Mouse (Mus musculus) right cerebral cortex, postnatal 25 days (tissue): ENCODE data around the gene Tjp3.
A peak's percentile ranks its signal among the peaks of the same experiment; 100 is the strongest.

Experiments used
- DNase-seq: peaks from one replicate; pipeline ENCODE4 v3.0.0; 2022

Tjp3 gene

GRCm38 (mm10) chr10:81297246-81297645 lies 5.9 kb upstream of the Tjp3 start:
- DNase-seq: no peak

DNA sequence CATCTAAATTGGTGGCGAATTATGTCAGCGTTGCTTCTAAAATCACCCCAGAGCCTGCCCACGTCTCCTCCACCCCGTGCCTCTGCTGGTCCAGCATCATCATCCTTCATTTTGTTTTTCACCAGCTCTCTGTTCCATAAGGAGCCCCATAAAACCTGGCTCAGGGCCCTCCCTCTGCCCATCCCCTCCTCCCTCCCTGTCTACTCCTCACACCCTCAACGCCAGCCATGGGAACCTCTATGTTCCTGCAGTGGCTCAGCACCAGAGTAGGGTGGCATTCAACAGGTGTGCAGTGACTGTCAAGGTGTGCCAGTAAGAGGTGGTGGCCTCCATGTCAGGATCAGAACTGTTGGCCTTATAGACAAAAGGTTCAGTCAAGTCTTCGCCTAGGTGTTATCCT lies 3.8 kb upstream of the Tjp3 start:
- DNase-seq: no peak

DNA sequence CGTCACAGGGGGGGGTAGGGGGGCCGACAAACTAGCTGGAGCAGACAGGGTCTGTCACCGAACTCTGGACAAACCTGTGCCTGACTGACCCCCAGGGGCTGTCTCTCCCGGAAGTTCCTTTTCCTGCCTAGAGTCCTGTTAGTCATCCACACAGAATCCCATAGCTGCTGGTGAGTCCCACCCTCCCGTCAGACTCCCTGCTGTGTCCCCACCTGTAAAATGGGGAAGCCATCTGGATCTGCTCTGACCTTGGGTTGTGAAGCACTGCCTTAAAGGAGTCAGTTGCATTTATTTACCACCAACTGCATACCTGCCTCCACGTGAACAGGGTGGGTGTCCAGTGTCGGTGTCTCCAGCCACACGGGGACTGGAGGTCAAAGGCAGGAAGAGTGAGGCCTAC lies 3.1 kb upstream of the Tjp3 start:
- no peak for DNase-seq

DNA sequence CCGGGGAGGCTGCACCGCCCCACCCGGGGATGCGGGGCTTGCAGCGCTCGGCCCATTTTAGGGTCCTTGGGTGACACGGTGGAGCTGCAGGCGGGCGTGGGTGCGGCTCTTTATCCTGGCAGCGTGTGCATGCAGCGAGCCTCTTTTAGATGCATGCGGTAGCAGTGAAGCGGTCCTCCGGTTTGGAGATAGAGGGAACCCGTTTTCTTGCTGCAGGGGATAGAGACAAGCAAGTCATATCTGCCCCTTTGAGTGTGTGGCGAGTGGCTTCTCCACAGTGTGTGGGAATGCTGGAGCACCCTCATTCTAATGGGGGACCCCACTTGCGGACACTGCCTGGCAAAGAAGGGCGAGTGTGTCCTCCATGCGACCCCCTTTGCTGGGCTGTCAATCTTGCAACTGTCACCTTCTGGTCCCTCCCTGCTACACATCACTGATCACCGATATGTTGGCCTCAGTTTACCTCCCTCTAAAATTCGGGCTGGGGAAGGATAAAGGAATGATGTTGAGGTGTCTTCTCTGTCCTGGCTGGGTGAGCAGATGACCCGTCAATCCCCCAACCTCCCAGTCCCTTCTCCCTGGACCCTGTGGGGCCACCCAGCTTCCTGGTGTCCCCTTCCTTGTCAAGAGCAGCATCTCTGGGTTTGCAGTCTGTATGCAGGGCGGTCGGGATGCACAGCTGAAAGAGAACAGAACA lies 2.1 kb upstream of the Tjp3 start:
- no peak for DNase-seq

DNA sequence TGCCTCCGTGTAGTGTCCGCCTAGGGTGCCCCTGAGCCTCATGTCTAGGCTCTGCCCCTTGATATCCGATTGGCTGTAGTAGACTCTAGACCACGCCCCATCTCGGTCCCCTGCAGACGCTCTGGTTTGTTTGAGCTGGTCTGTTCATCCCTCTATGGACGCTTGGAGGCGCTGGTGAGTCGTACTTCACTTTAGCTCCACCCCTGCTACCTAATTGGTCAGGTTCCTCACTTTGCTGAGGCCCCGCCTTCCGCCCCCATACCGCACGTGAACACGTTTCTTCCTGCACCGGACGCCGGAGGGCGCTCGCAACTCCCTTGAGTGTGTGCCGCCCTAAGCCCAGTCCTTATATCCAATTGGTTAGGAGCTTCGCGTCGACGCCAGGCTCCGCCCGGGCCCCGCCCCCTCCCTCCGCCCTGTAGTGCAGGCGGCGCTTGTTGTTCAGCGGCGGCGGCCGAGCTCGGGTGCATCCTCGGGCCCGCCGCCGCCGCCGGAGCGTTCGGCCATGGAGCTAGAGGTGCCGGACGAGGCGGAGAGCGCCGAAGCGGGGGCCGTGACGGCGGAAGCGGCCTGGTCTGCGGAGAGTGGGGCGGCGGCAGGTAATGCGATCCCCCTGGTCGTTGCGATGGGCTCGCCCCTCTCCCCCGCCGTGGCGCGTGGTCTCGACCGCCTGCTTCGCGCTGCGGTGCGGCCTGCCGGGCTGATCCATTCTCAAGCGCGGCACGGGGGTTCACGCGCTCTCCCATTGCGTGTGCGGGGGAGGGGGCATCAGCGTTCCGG lies 1.4 kb upstream of the Tjp3 start, which contains the start of gene Pip5k1c:
TSS of gene Pip5k1c (plus strand) at position 410 of the 780 bp plus-strand sequence.
- DNase-seq: peak; percentile 99

GRCm38 (mm10) chr10:81290698-81291460 lies 502 bp downstream of the Tjp3 start:
- DNase-seq: no peak

DNA sequence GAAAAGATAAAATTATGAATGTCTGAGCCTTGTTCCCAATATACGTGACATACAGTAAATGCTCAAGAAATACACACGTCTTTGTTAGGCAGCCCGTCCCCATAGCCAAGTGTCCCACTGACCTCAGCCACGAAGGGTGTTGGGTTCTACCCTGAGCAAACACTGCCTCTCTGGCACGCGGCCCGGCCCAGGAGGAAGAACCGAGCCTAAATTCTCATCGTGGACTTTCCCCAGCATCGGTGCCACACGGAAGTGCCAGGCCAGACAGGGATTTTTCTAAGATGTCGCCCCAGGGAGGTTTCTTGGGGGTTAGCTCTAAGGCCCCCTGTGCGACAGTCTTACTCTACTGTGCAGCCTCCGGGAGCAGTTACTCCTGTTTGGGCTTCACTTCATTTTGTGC lies 1.6 kb downstream of the Tjp3 start:
- no peak for DNase-seq

DNA sequence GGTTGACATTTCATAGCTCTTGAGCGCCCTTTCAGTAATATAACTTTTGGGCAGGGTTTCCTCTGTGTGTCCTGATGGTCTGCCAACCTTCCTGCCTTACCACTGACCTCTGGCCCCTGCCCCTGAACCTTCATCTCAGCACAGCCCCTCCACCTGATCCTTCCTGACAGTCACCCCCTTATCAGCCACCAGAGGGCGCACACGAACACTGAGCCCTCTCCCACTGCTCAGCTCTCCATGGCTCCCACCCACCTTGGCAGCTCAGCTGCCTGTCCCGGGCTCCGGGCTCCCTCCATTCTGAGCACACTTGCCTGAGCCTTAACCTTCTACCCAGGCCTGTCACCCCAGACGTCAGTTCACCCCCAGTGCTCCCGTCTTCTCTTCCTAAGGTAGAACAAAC lies 2.1 kb downstream of the Tjp3 start:
- DNase-seq: no peak

GRCm38 (mm10) chr10:81288601-81289000 lies 2.8 kb downstream of the Tjp3 start:
- no peak for DNase-seq

DNA sequence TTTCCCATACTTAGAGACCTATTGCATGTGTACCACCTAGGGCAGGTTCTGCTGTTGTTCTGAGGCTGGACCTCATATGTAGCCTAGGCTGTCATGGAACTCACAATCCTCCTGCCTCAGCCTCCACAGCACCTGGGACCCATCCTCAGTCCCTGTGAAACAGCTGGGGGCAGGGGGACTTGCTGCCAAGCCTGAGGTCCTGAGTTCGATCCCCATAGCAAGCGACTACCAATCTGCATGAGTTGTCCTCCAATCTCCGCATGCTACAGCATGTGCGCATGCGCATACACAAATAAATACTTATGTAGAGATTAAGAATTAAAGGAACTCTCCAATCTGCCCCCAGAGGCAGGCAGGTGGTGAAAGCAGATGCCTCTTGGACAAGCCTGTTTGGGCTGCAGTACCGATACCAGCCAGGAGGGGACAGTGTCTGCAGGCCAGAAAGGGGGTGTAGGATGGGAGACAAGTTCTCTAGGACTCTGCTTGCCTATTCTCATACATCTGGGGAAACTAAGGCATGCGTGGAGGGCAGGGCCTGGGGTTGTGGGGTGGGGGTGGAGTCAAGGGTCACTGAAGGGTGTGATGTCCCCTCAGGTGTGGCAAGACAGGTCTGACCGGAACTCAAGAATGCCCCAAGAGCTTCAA lies 3.7 kb downstream of the Tjp3 start:
- no peak for DNase-seq

GRCm38 (mm10) chr10:81286586-81286985 lies 4.8 kb downstream of the Tjp3 start:
- DNase-seq: no peak

DNA sequence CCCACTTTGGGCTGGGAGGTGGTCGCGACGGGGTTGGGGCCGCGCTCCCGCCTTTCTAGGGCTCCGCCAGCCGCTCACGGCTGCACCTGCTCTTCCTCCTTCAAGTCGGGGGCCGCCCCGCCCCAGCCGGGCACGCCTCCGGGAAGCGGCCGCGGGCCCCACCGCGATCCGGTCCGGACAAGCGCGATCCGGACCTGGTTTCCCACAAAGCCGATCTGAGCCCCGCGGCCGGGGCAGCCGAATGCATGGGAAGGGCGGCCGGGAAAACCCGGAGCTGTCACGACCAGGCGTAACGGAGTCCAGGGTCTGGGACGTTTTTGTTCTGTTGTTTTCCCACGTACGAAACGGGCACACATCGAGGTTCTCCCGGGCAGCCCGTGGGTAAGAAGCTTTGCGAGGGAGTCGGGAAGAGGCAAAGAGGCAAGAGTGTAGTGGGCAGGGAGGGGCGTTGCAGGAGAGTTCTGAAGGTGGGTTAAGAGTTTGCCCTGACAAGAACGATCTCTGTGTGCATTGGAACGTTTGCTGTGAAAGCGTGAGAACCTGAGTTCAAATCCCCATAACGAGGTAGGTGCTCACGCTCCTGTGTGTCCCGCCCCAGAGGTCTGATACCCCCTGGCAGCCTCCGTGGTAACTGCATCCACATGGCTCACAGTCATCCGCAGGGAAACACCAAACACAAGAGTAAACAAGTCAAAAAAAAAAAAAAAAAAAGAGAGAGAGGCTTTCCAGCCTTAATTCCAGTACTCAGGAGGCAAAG lies 5.5 kb downstream of the Tjp3 start:
- peak; percentile 81 for DNase-seq

GRCm38 (mm10) chr10:81284719-81285118 lies 6.7 kb downstream of the Tjp3 start:
- DNase-seq: no peak

DNA sequence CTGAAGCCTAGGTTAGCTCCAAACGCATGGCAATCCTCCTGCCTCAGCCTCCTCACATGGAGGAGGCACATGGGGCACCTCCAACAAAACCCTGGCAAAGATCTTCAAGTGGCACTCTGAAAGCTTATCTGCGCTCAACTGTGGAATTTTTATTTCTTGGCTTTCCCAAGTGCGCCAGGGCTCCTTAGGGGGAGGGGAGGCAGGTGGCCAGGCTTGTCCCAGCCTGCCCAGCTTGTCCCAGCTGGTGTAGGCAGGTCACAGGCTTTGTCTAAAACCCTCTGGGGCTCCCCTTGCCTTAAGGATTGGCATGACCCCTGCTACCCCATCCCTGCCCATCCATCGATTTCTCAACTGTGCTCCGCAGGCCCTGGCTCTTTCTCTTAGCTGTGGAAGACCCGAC lies 7.2 kb downstream of the Tjp3 start:
- no peak for DNase-seq

- DNase-seq: no peak
These were observed 11.9 kb downstream of the Tjp3 start for GRCm38 (mm10) chr10:81279496-81279895.

DNA sequence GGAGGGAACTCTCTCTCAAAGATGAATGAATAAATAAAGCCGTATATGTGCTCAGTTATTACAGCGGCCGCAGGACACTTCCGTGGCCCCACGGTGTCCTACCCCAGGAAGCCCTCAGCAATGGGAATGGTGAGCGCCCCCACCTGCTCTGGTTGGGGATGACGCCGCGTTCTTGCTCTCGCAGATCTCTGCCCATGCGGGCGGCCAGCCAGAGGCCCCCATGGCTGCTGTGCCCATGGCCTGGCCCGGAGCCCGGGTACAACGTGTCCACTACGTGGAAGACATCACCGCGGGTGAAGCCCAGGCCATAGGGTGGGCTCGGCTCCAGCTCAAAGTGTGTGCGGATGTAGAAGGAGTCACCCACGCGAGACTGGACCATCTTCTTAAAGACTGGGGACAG lies 13.7 kb downstream of the Tjp3 start:
- no peak for DNase-seq

GRCm38 (mm10) chr10:81273842-81274241 lies 17.5 kb downstream of the Tjp3 start:
- DNase-seq: no peak

- no peak for DNase-seq
These were observed 19.0 kb downstream of the Tjp3 start for GRCm38 (mm10) chr10:81272356-81272755.

DNA sequence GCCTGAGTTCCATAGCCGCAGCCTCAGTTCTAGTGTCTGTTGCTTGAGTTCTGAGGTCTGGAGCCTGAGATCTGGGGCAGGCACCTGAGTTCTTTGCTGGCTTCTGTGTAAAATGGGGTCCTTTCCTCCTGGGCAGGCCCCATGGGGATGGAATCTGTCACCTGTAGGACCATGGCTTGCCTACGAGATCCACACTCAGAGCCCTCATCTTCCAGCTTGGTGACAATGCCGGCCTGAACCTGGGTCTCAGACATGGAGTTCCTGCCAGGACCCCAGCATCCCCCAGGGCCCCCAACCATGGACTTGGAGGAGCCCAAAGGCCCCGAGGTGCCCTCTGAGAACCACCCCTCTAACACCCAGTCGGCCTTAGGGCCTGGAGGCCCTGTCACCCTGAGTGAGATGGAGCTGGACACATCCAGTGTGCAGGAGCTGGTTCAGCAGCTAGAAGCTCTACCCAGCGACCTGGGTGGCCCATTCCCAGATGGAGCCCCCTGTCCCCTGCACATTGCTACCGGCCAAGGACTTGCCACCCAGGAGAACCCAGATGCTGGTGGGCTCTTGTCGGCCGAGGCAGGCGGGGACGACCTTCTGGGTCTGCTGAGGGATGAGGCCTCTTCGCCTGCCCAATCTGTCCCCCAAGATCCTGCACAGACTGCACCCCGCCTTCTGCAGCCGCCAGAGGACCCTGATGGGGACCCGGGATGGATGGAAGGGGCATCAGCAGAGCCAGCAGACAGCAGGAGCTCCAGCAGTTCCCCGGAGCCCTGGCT lies 22.6 kb downstream of the Tjp3 start:
- DNase-seq: no peak

GRCm38 (mm10) chr10:81268056-81268455 lies 23.3 kb downstream of the Tjp3 start:
- peak; percentile 81 for DNase-seq
